Mouse (Mus musculus) spleen, adult 12 weeks (tissue): ENCODE results near the gene Slc34a3.
"Not testable (repeated sequence)": the region's sequence is repeated elsewhere in the genome, so short reads cannot be mapped to it uniquely, and the experiment has no call there.

Experiments used
- DNase-seq: peaks from one replicate; pipeline ENCODE4 v3.0.0; 2022; ENCODE audit warnings: low spot score

The Slc34a3 gene

DNA sequence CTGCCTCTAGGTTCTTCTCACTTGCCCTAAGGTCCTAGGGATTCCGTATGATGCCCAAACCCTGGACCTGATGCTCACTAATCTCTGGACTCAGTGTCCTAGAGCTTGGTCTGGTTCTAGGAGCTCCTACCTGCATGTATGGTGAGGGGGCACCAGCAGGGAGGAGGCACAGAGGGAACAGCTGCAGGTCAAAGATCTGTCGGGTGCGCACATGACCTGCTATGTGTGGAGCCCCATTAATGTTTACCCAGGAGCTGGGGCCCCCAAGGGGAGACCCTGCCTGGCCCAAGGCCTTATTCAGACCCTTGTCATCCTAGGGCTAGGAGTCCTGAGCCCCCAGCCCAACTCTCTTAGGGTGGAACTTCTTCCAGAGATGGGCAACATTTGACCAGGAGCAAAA, at the start of gene Slc34a3:
Slc34a3 (minus strand) TSS at position 315 of the 400 bp plus-strand sequence.
- DNase-seq = no peak

DNA sequence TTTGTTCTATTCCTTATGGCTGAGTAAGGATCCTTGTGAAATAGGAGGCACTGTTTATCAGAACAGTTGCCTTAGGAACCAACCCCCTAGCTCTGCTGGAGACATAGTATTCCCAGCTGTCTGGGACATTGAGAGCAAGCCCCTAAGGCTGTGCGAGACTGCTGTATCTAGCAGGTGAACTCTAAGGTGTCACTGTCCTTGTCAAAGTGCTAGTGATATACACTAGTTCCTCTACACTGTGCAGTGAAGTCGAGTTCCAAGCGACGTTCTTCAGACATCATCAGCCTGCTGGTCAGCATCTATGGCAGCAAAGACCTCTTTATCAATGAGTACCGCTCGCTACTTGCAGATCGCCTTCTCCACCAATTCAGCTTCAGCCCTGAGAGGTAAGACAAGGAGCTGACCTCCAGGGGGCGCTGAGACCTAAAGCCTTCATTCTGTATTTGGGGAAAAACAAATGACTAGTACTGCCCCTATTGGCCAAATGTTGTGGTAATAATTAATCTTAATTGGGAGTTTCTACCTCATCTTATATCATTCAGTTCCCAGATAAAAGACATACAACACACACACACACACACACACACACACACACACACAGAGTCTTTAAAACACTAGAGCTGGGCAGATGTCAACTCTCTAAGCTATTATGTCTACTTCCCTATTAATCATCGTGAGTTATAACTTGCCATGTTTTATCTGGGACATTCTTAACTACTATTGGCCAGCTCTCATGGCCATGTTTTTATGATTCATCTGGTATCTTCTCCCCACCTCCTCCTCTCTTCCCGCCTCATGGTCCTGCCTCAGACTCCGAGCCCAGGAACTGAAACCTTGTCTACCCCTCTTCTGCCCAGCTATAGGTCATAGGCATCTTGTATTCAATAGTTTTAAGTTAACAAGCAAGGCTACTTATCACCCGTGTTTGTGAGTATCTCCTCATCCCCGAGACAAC, 45.0 kb upstream of the Slc34a3 start:
- DNase-seq = peak; percentile 71

DNA sequence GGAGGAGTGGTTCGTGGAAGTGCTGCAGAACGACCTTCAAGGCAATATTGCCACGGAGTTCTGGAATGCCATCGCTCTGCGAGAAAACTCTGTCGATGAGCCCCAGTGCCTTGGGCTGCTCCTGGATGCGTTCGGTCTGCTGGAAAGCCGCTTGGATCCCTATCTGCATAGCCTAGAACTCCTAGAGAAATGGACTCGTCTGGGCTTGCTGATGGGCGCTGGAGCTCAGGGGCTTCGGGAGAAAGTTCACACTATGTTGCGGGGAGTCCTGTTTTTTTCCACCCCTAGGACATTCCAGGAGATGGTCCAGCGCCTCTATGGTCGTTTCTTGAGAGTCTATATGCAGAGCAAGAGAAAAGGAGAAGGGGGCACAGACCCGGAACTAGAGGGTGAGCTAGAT, 38.8 kb upstream of the Slc34a3 start:
- no peak for DNase-seq

DNA sequence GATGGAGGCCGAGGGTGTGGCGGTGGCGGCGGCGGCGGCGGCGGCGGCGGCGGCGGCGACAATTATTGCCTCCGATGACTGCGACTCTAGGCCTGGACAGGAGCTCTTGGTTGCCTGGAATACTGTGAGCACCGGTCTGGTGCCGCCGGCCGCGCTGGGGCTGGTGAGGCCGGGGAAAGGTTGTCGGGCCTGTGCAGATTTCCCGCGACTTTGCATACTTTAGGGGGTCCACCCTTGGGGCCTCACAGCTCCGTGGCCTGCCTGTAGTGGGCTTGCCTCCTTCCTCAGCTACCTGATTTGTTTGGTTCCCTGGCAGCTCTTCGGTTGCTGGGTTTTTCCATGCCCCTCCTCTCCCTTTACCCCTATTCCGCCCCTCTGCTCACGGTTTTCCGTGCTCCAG, 38.4 kb upstream of the Slc34a3 start:
- no peak for DNase-seq

DNA sequence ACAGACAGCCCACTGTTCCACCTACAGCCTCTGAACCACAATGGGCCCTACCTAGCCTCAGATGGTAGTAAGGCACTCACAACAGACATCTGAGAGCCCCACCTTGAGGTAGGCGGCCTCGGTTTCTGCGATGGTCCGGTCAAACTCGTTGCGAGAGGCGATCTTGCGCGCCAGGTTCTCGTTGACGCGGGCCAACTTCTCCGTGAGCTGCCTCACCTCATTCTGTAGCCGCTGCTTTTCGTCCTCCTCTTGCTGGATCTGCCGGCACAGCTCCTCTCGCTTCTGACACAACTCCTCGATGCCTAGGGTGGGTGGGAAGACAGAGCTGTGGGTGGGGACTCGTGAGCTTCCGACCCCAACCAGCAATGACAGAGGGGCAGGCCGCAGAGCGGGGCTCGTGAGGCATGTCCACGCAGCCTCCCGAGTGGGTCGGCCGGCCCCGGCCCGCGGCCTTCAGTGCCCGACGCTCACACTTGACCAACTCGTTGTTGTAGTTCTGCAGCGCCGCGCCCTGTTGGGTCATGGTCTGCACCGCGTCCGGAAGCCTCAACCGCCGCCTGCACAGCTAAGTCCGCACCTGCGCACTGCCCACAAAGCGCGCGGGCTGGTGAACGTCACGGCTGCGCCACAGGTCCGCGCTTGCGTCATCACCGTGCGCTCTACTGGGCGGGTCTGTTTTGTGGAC, 37.8 kb upstream of the Slc34a3 start, which contains the start of the genes Ssna1 and Anapc2:
Ssna1 (minus strand) TSS at position 612 of the 685 bp plus-strand sequence.
Anapc2 (plus strand) TSS at position 652 of the 685 bp plus-strand sequence.
- peak; percentile 99 for DNase-seq

DNA sequence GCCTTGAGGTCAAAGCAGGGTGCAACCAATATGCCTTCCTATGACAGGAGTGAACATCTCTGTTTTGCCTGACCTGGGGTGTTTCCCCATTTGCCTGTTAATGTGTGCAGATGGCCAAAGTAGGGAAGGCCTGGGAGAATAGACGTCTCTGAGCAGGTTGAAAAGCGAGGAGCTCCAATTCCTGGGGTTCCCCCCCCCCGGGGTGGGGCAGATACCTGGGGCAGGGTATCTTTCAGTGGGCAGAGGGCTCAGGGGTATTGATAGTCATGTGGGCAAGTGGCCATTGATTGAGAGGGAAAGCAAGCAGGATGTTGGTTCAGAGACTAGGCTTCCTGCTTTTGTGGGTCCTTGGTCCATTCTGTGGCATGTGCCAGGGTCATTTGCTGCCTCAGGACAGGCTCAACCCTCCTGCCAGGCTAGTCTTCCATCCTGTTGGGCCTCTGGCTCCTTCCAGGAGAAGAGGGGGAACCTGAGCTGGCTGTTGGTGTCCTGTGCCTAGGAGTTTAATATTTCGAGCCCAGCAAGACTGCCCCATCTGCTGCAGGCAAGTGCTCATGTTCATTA, 33.7 kb upstream of the Slc34a3 start:
- no peak for DNase-seq

DNA sequence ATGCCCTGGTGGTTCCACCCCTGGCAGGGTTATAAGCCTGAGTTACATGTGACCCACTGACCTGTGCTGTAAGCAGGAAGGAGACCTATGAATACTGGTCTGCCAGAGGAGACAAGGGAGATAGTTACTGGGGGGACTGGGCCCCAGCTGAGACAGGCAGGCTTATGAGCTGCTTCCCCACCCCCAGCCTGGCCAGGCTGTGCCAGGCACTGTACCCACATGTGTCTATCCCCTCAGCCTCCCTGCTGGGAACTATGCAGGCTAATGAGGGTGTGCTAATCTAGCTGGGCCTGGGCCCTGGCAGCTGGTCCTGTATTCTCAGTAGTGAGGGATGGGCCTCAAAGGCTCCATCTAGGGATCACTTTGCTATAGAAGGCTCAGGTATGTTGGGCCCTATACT, 33.1 kb upstream of the Slc34a3 start:
- DNase-seq = no peak

DNA sequence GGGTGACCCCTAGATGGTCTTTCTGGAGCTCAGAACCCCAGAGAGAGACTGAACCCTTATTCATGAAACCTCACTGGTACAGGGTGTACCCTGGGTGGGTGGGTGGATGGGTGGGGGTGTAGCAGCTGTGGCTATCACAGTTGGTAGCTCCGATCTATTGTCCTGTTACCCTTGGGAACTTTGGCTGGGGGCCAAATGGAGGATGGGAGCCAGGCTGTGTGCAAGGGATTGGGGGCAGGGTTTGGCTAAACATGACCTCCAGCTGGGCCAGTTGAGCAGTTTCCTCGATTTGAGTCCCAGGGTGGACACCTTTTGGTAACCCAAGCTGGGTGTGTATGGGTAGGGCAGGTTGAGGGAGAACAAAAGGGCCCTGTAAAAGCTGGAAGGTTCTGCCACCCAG, 32.6 kb upstream of the Slc34a3 start:
- DNase-seq = no peak

DNA sequence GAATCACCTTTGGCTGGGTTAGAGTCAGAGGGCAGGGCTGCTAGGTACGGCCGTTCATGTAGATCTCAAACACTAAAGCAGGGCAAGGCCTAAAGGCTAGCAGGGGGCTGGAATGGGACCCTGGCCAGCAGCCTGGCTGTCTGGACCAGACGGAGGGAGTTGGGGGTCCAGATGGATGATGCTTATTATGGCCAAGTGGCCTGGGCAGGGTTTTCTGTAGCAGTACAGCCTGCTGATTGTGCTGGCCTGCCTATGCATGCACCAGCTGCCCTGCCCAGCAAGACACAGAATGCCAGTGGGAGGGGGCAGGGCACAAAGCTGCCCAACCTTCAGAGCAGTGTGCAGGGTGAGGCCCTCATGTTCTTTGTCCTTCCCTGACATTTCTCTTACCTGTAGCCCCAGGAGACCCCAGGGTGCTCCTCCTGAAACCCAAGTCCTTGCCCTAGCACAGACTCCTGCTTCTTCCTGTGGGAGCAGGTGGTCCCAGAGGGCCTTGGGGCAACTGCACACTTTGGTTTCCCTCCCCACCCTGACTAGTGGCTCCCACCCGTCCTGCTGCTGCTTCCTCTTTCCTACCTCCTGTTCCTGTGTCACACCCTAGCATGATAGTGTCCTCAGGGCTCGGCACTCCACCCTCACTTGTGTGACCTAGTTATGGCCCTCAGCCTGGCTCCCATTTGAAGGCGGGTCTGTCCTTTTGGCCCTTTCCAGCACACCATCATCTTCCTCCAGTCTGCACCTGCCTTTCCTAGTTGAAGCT, 31.9 kb upstream of the Slc34a3 start:
- no peak for DNase-seq

DNA sequence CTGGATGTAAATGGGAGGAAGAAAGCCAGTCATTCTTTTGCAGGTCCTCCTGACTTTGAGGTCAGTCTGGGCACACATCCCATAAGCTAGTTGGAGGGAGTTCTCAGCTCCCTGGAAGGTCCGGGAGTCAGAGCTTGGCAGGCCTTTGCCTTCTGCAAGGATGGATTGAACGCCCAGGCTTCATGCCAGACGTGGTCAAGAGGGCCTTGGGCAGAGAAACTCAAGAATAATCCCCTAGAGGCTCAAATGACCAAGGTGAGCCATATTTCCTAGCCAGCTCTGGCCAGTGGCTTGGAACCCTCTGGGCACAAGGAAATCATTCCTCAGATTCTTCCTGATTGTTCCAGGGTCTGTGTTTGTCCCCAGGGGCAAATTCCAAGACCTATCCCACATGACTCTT, 30.7 kb upstream of the Slc34a3 start:
- DNase-seq = no peak

DNA sequence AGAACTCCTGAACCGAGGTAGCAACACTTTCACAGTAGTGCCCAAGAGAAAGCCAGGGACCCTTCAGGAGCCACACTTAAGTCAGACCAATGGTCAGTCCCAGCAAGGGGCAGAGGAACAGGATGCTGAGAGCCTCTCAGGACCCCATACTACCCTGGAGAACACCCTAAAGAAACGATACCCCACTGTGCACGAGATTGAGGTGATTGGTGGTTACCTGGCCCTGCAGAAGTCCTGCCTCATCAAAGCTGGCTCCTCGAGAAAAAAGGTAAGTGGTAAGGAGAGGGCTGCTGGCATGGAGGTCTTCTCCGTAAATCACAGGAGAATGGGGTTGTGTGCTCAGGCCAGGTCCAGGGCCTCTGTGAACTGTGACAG, 30.1 kb upstream of the Slc34a3 start:
- no peak for DNase-seq

DNA sequence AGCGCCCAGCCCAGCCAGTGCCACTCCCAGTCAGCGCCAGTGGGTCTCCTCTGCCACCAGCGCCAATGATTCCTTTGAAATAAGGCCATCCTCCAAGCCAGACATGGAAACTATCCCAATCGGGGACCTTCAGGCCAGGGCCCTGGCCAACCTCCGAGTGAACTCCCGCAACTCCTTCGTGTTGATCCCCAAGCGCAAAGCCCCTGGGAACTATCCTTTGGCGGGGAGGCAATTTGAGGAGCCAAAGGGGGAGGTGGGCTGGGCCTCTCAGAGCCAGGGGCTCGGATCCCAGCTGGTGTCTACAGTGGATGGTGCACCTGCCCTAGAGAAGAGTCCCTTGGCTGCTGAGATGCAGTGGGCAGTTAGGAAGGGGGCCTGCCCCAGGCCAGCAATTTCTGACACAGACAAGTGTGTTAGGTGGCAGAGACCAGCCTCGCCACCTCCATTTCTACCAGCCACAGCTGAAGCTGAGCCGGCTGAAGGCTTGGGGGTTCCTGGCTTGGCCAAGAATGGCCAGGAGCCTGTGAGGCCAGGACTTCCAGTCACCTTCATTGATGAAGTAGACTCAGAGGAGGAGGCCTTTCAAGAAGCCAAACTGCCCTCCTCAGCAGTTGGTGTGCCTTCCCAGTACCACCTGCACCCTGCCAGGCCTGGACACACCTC, 29.6 kb upstream of the Slc34a3 start:
- DNase-seq = no peak

DNA sequence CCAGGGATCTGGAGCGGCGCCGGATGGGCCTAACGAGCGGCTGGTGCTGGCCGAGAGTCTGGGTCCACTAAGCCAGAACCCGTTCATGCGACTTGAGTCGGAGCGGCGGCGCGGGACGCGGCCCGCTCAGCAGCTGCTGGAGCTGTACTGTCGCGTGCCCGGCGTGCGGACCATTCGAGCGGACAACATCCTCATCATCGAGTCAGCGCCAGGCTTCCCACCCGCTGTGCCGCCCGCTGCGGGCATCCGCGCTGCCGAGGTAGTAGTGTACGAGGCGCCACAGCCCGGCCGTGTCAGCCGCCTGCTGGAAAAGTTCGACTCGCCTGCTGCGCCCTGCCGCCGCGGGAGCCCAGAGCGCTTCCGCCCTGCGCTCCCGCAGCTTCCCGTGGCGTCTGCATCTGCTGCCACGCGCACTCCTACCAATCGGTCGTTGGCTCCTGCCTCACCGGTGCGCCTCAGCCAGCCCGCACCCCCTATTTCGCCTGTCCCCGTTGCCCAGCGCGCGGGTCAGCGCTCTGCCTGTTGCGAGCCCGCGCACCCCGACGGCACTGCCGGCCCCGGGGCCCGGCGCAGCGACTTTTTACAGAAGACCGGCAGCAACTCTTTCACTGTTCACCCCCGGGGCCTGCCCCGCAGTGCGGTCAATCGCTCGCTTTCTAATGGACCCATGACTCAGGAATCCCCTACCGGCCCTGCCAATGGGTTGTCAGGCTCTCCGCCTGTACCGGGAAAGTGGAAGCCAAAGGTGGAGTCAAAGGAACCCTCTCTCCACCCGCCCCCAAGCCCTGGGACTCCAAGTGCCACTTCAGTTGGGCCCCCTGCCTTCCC, 28.8 kb upstream of the Slc34a3 start:
- DNase-seq = peak; percentile 25

DNA sequence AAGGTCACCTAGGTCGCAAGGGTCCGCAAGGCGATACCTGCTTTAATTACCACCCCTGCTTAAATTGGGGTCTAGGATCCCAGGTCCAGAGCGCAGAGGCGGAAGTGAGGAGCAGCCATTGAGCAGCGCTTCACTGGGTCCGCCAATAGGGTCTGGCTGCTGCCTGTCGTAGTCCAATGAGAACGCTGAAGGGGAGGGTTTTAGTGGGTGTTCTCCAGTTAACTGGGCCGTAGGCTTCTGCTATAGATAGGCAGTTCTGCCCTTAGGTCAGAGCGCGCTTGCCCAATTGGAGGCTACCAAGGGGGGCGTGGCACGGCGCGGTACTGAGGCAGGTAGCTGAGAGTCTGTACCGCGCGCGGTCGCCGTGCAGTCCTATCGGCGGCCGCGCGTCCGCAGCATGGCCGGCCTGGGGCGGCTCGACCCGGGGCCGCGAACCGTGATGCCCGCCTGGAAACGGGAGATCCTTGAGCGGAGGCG, 28.2 kb upstream of the Slc34a3 start, which contains the start of gene Tprn:
Tprn (plus strand) TSS at position 328 of the 477 bp plus-strand sequence.
- DNase-seq = peak; percentile 90

DNA sequence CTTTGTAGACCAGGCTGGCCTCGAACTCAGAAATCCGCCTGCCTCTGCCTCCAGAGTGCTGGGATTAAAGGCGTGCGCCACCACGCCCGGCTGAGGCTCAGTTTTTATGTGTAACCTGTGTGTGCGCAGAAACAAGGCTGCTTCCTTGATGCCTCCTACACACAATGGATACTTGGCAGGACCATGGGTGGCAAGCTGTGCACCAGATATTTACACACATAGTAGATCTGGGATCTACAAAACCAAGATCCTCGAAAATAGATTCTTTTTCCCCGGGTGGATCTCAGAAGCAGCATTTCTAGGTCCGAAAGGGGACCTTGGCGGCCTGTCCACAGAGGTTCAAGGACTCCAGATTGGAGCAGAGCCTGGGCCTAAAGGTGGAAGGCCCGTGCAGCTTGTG, 27.7 kb upstream of the Slc34a3 start:
- no peak for DNase-seq

DNA sequence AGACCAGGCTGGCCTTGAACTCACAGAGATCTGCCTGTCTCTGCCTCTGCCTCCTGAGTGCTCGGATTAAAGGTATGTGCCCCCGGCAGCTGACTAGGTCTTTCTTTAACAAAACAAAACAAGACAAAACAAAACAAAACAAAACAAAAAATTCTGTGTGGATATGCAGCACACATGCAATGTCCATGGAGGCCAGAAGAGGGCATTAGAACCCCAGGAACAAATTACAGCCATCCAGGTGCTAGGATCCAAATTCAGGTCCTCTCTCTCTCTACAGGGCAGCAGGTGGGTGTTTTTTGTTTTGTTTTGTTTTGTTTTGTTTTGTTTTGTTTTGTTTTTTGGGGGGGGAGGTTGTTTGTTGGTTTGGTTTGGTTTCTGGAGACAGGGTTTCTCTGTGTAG, 24.7 kb upstream of the Slc34a3 start:
- no peak for DNase-seq

DNA sequence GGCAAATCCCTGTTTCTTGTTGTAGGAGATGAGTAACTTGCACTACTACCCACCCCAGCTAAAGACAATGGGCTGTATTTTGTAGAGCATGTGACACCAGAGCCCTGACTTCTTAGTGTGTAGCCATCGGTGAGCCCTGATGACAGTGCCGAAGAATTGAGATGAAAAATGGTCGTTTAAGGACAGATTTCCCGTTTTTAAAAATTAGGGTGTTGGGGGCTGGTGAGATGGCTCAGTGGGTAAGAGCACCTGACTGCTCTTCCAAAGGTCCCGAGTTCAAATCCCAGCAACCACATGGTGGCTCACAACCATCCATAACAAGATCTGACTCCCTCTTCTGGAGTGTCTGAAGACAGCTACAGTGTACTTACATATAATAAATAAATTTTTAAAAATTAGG, 23.1 kb upstream of the Slc34a3 start:
- DNase-seq = not testable (repeated sequence)

DNA sequence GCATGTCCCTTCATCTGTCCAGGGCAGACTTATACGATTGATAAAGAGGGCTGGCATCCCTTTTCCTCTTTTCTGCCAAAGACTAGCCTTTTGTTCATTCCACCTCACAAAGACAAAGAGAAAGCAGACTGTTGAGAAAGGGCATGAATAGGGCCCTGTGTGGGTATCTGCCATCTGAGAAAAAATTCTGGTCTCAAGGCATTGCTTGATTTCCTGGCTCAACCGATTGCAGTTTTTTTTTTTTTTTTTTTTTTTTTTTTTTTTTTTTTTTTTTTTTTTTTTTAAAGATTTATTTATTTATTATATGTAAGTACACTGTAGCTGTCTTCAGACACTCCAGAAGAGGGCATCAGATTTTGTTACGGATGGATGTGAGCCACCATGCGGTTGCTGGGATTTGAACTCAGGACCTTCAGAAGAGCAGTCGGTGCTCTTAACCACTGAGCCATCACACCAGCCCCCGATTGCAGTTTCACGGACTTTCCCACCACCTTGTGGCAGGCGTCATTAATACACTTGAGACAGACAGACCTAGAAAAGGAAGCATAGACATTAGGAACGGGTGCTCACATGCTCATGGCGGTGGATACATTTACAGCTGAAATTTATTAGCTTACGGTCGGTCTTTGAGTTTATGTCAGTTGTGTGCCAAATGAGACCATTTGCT, 22.4 kb upstream of the Slc34a3 start:
- DNase-seq = peak; percentile 46

DNA sequence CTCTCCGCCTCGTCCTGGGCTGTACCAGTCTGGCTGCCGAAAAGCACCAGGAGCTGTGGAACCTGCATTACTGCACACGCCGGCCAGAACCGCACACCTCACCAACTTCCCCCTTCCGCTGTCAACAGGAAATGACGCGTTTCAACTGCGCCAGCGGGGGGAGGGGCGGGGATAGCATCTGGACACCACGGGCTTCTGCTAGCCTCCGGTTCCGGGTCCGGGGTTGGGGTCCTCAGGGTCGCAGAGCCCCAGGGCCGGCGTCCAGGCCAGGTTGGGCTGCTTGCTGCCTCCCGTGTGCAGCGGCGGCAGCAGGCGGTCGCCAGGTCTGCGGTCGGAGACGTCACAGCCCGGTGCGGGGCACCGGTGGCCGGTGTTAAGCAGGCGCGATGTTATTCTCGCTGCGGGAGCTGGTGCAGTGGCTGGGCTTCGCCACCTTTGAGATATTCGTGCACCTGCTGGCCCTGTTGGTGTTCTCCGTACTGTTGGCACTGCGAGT, 21.2 kb upstream of the Slc34a3 start, which contains the start of gene Tmem203:
Tmem203 (plus strand) TSS at position 156 of the 496 bp plus-strand sequence.
- DNase-seq = peak; percentile 93
